8 mouse cellular contexts compared by ENCODE assay signal in genomic region chr4:41506156-41506555, GRCm38 (mm10). TPM values are rescaled to one million over a fixed set of nuclear protein-coding genes. Genes with fewer than 3 reads are reported as not detected.
DNase-seq lines count a peak whose midpoint lies in the region; ATAC-seq and TF ChIP-seq lines count a peak whose summit lies in the region.

No protein-coding gene starts in this region.

- H3K9me3 ChIP-seq in heart, embryonic 11.5 days (replicated peaks; ENCODE audit: control insufficient read depth, low read length) = no peaks in the 10 kb centered on the region
- H3K9me3 ChIP-seq in kidney, embryonic 14.5 days (ENCODE audit: control insufficient read depth, low read length) = no peaks in the 10 kb centered on the region
- H3K9me3 ChIP-seq in neural tube, embryonic 14.5 days (ENCODE audit: control insufficient read depth, low read length) = no peaks in the 10 kb centered on the region

- H3K4me1 ChIP-seq in heart, embryonic 11.5 days (ENCODE audit: control insufficient read depth, insufficient read depth, low read length) = peaks cover 7% of the 10 kb centered on the region
- peaks cover 6% of the 10 kb centered on the region; the same call in 1 of the 2 replicates for H3K4me1 ChIP-seq in kidney, embryonic 14.5 days (ENCODE audit: control insufficient read depth, insufficient read depth, low read length)
- peaks cover 9% of the 10 kb centered on the region; the same call in 1 of the 2 replicates for H3K4me1 ChIP-seq in lung, adult 2 months (ENCODE audit: control insufficient read depth, insufficient read depth, low read length)
- peaks cover 15% of the 10 kb centered on the region; the same call in 1 of the 2 replicates for H3K4me1 ChIP-seq in neural tube, embryonic 14.5 days (ENCODE audit: control insufficient read depth, insufficient read depth, low read length)

- H3K4me3 ChIP-seq in heart, embryonic 11.5 days (ENCODE audit: low read depth, low read length) = no peak overlapping the region
- no peak overlapping the region for H3K4me3 ChIP-seq in kidney, embryonic 14.5 days (ENCODE audit: low read length)
- no peak overlapping the region for H3K4me3 ChIP-seq in lung, adult 2 months (replicated peaks; ENCODE audit: extremely low read depth, low read depth, low read length)
- no peak overlapping the region for H3K4me3 ChIP-seq in neural tube, embryonic 14.5 days (ENCODE audit: low read depth, low read length)

- peak; percentile 35 for DNase-seq in CD4-positive helper T cell, adult 2 months (ENCODE audit: low read depth, low spot score)
- DNase-seq in ZHBTc4 (ENCODE audit: low read depth, low spot score) = peak; percentile 90
- peak; percentile 67 for DNase-seq in embryo, embryonic 10 days (ENCODE audit: low spot score)
- DNase-seq in lung, adult 2 months = peak; percentile 65
- DNase-seq in urinary bladder, adult 18-20 months (ENCODE audit: low spot score in 2 of 2) = no peak

- H3K4me2 ChIP-seq in heart, embryonic 11.5 days = peak overlapping the region; percentile 94
- peak overlapping the region; percentile 96 for H3K4me2 ChIP-seq in kidney, embryonic 14.5 days (replicated peaks; ENCODE audit: low read depth, low read length)
- peak overlapping the region; percentile 78; the same call in 1 of the 2 replicates for H3K4me2 ChIP-seq in neural tube, embryonic 14.5 days (ENCODE audit: low read depth, low read length)

- H3K27me3 ChIP-seq in heart, embryonic 11.5 days (ENCODE audit: control insufficient read depth, insufficient read depth, low read length) = peaks cover 30% of the 10 kb centered on the region
- peaks cover 6% of the 10 kb centered on the region; the same call in 1 of the 2 replicates for H3K27me3 ChIP-seq in kidney, embryonic 14.5 days (ENCODE audit: control insufficient read depth, insufficient read depth, low read length)
- H3K27me3 ChIP-seq in neural tube, embryonic 14.5 days (ENCODE audit: control insufficient read depth, insufficient read depth, low read length) = no peaks in the 10 kb centered on the region; the same call in 1 of the 2 replicates

- H3K36me3 ChIP-seq in heart, embryonic 11.5 days (ENCODE audit: control insufficient read depth, insufficient read depth, low read length) = no peaks in the 10 kb centered on the region
- H3K36me3 ChIP-seq in kidney, embryonic 14.5 days (ENCODE audit: control insufficient read depth, insufficient read depth, low read length) = no peaks in the 10 kb centered on the region
- no peaks in the 10 kb centered on the region for H3K36me3 ChIP-seq in neural tube, embryonic 14.5 days (ENCODE audit: control insufficient read depth, insufficient read depth, low read length)

- ATAC-seq in heart, embryonic 11.5 days (replicated peaks; ENCODE audit: insufficient number of reproducible peaks, low FRiP score, low TSS enrichment) = no peak
- ATAC-seq in kidney, embryonic 14.5 days (ENCODE audit: low FRiP score, low TSS enrichment) = no peak
- no peak for ATAC-seq in neural tube, embryonic 14.5 days (ENCODE audit: low read depth)

- WGBS in heart, embryonic 11.5 days (ENCODE audit: insufficient replicate concordance) = 8% methylated on average over 13 of the region's 13 CpGs
- WGBS in kidney, embryonic 14.5 days = 10% methylated on average over 13 of the region's 13 CpGs
- WGBS in lung, adult 2 months = 16% methylated on average over 13 of the region's 13 CpGs
- 10% methylated on average over 13 of the region's 13 CpGs for WGBS in neural tube, embryonic 14.5 days

- TF ChIP-seq POLR2A in lung, adult 2 months (IDR thresholded peaks at IDR 0.05; ENCODE audit: borderline replicate concordance, extremely low read depth, low read depth, low read length) = no peak

- no peak overlapping the region for H3K27ac ChIP-seq in heart, embryonic 11.5 days (ENCODE audit: low read depth, low read length)
- no peak overlapping the region for H3K27ac ChIP-seq in kidney, embryonic 14.5 days (ENCODE audit: low read depth, low read length)
- H3K27ac ChIP-seq in neural tube, embryonic 14.5 days (ENCODE audit: low read depth, low read length) = no peak overlapping the region

- no peak overlapping the region for H3K9ac ChIP-seq in heart, embryonic 11.5 days (ENCODE audit: low read depth, low read length)
- 0 out of 2 replicates have a peak overlapping the region, but pooled peaks have one; percentile 59 for H3K9ac ChIP-seq in kidney, embryonic 14.5 days (ENCODE audit: low read depth, low read length)
- H3K9ac ChIP-seq in neural tube, embryonic 14.5 days (replicated peaks; ENCODE audit: low read depth, low read length) = no peak overlapping the region

- TF ChIP-seq CTCF in lung, adult 2 months (IDR thresholded peaks at IDR 0.05; ENCODE audit: insufficient read depth, low read length) = peak; percentile 43; the same call in 1 of the 2 replicates

RNA-seq across cellular contexts. Expression of gene AI464131, which starts 3.3 kb away (rescaled TPM):
- 2.9 and 3.2 TPM in 2 replicates for polyA plus RNA-seq in heart, embryonic 11.5 days (2014; fragmentation: Nextera tagmentation; extraction: Ambion mirVana)
- 3.8 and 8.9 TPM in 2 replicates for polyA plus RNA-seq in kidney, embryonic 14.5 days (2014; fragmentation: Nextera tagmentation; extraction: Ambion mirVana)
- 14.0 and 14.1 TPM in 2 replicates for polyA plus RNA-seq in lung, adult 2 months (2012; rRNA removed)
- polyA plus RNA-seq in neural tube, embryonic 14.5 days (2014; fragmentation: Nextera tagmentation; extraction: Ambion mirVana) = 8.0 and 8.6 TPM in 2 replicates

RNA-seq across cellular contexts. Expression of gene 1110017D15Rik, which starts 11.0 kb away (rescaled TPM):
- polyA plus RNA-seq in heart, embryonic 11.5 days (2014; fragmentation: Nextera tagmentation; extraction: Ambion mirVana) = not detected in 2 replicates
- polyA plus RNA-seq in kidney, embryonic 14.5 days (2014; fragmentation: Nextera tagmentation; extraction: Ambion mirVana) = 0.93 and 1.0 TPM in 2 replicates
- 40.8 and 50.3 TPM in 2 replicates for polyA plus RNA-seq in lung, adult 2 months (2012; rRNA removed)
- polyA plus RNA-seq in neural tube, embryonic 14.5 days (2014; fragmentation: Nextera tagmentation; extraction: Ambion mirVana) = 5.3 and 13.7 TPM in 2 replicates

RNA-seq across cellular contexts. Expression of gene Nudt2, which starts 41.2 kb away (rescaled TPM):
- 45.0 and 46.4 TPM in 2 replicates for polyA plus RNA-seq in heart, embryonic 11.5 days (2014; fragmentation: Nextera tagmentation; extraction: Ambion mirVana)
- 61.5 and 75.7 TPM in 2 replicates for polyA plus RNA-seq in kidney, embryonic 14.5 days (2014; fragmentation: Nextera tagmentation; extraction: Ambion mirVana)
- polyA plus RNA-seq in lung, adult 2 months (2012; rRNA removed) = 7.2 and 11.7 TPM in 2 replicates
- 60.8 and 78.5 TPM in 2 replicates for polyA plus RNA-seq in neural tube, embryonic 14.5 days (2014; fragmentation: Nextera tagmentation; extraction: Ambion mirVana)

RNA-seq across cellular contexts. Expression of gene Kif24, which starts 41.5 kb away (rescaled TPM):
- polyA plus RNA-seq in heart, embryonic 11.5 days (2014; fragmentation: Nextera tagmentation; extraction: Ambion mirVana) = 3.7 and 6.6 TPM in 2 replicates
- polyA plus RNA-seq in kidney, embryonic 14.5 days (2014; fragmentation: Nextera tagmentation; extraction: Ambion mirVana) = 8.5 and 9.3 TPM in 2 replicates
- polyA plus RNA-seq in lung, adult 2 months (2012; rRNA removed) = 0.95 and 1.2 TPM in 2 replicates
- 2.1 and 2.3 TPM in 2 replicates for polyA plus RNA-seq in neural tube, embryonic 14.5 days (2014; fragmentation: Nextera tagmentation; extraction: Ambion mirVana)

Comparison
In these comparisons a context has a peak if more than half of its experiments do, and no peak if none do; other contexts are left out.
1. DNase-seq: peak in CD4-positive helper T cell, adult 2 months (single experiment), ZHBTc4 (single experiment), embryo, embryonic 10 days (single experiment) and lung, adult 2 months (single experiment); none in urinary bladder, adult 18-20 months (0 of 2).
2. Peak in every context shown above with its lines, with median percentiles within 50 percentile points of each other: H3K4me2 ChIP-seq.